Mouse (Mus musculus): ENCODE measurements around the gene Fnip2.

GRCm38 (mm10) chr3:79527521-79527920, 40.1 kb downstream of the Fnip2 start:
- TF ChIP-seq CTCF (IDR thresholded peaks at IDR 0.05; ENCODE audit: low read depth) (no peak), EP300 (IDR thresholded peaks at IDR 0.05; ENCODE audit: low read depth) (no peak)
